Mouse (Mus musculus): ENCODE results near the gene S100a11. TPM values are rescaled to one million over a fixed set of nuclear protein-coding genes. Genes with fewer than 3 reads are reported as not detected.
"Not testable (repeated sequence)": the region's sequence is repeated elsewhere in the genome, so short reads cannot be mapped to it uniquely, and the experiment has no call there.

S100a11 gene
- polyA plus RNA-seq, 1 experiment from 2014 or later: 881 TPM

- H3K9ac ChIP-seq: no peak overlapping the region
- no peak overlapping the region for H3K4me3 ChIP-seq
- WGBS: 76% methylated on average over 3 of the region's 3 CpGs
- H3K36me3 ChIP-seq: peaks cover 37% of the 10 kb centered on the region
- H3K4me1 ChIP-seq: peaks cover 18% of the 10 kb centered on the region
- no peaks in the 10 kb centered on the region; the same call in 1 of the 2 replicates for H3K9me3 ChIP-seq
- no peak overlapping the region for H3K27ac ChIP-seq (replicated peaks)
- no peak overlapping the region for H3K4me2 ChIP-seq
- ATAC-seq (ENCODE audit: extremely low read depth, insufficient number of reproducible peaks, low FRiP score, low TSS enrichment): no peak
- no peaks in the 10 kb centered on the region for H3K27me3 ChIP-seq (replicated peaks)
Measured at GRCm38 (mm10) chr3:93527300-93527699, 7.0 kb downstream of the S100a11 start.

GRCm38 (mm10) chr3:93528807-93529206 is 8.5 kb downstream of the S100a11 start:
- Histone ChIP-seq H3K9me3 (peaks cover 11% of the 10 kb centered on the region), H3K27me3 (replicated peaks) (no peaks in the 10 kb centered on the region), H3K4me3 (no peak overlapping the region), H3K4me2 (no peak overlapping the region), H3K9ac (no peak overlapping the region), H3K27ac (replicated peaks) (no peak overlapping the region), H3K4me1 (peaks cover 7% of the 10 kb centered on the region; the same call in 1 of the 2 replicates), H3K36me3 (peaks cover 37% of the 10 kb centered on the region)
- ATAC-seq (ENCODE audit: extremely low read depth, insufficient number of reproducible peaks, low FRiP score, low TSS enrichment): no peak
- WGBS: 70% methylated on average over 5 of the region's 5 CpGs

- Histone ChIP-seq H3K4me2 (no peak overlapping the region), H3K9me3 (peaks cover 11% of the 10 kb centered on the region), H3K4me3 (no peak overlapping the region), H3K4me1 (peaks cover 18% of the 10 kb centered on the region), H3K27me3 (replicated peaks) (no peaks in the 10 kb centered on the region), H3K36me3 (no peaks in the 10 kb centered on the region), H3K27ac (replicated peaks) (peak overlapping the region; percentile 36; the same call in 1 of the 2 replicates), H3K9ac (no peak overlapping the region)
- WGBS: 34% methylated on average over 2 of the region's 2 CpGs
- ATAC-seq (ENCODE audit: extremely low read depth, insufficient number of reproducible peaks, low FRiP score, low TSS enrichment): peak; percentile 25; the same call in 1 of the 2 replicates
Measured at GRCm38 (mm10) chr3:93537068-93537576, 16.8 kb downstream of the S100a11 start.

GRCm38 (mm10) chr3:93538486-93538885 is 18.2 kb downstream of the S100a11 start:
- Histone ChIP-seq H3K4me3 (no peak overlapping the region), H3K27me3 (replicated peaks) (no peaks in the 10 kb centered on the region), H3K4me2 (no peak overlapping the region), H3K9ac (no peak overlapping the region), H3K9me3 (peaks cover under 1% of the 10 kb centered on the region; the same call in 1 of the 2 replicates), H3K27ac (replicated peaks) (no peak overlapping the region), H3K4me1 (peaks cover 18% of the 10 kb centered on the region), H3K36me3 (no peaks in the 10 kb centered on the region)
- 27% methylated on average over 2 of the region's 2 CpGs for WGBS
- no peak for ATAC-seq (ENCODE audit: extremely low read depth, insufficient number of reproducible peaks, low FRiP score, low TSS enrichment)

GRCm38 (mm10) chr3:93541501-93541900 is 21.2 kb downstream of the S100a11 start:
- H3K9me3 ChIP-seq: no peaks in the 10 kb centered on the region
- H3K4me3 ChIP-seq: no peak overlapping the region
- no peaks in the 10 kb centered on the region for H3K36me3 ChIP-seq
- H3K27ac ChIP-seq (replicated peaks): no peak overlapping the region
- no peaks in the 10 kb centered on the region for H3K27me3 ChIP-seq (replicated peaks)
- ATAC-seq (ENCODE audit: extremely low read depth, insufficient number of reproducible peaks, low FRiP score, low TSS enrichment): no peak
- no peak overlapping the region for H3K9ac ChIP-seq
- WGBS: 54% methylated on average over 2 of the region's 2 CpGs
- H3K4me2 ChIP-seq: no peak overlapping the region
- peaks cover 18% of the 10 kb centered on the region for H3K4me1 ChIP-seq

GRCm38 (mm10) chr3:93544170-93544569 is 23.9 kb downstream of the S100a11 start:
- H3K4me2 ChIP-seq; H3K9me3 ChIP-seq; H3K4me1 ChIP-seq; H3K36me3 ChIP-seq; H3K27me3 ChIP-seq (replicated peaks); H3K4me3 ChIP-seq; ATAC-seq (ENCODE audit: extremely low read depth, insufficient number of reproducible peaks, low FRiP score, low TSS enrichment); H3K27ac ChIP-seq (replicated peaks); H3K9ac ChIP-seq: not testable (repeated sequence)
- WGBS: 70% methylated on average over 6 of the region's 6 CpGs

GRCm38 (mm10) chr3:93547099-93547648 is 26.9 kb downstream of the S100a11 start:
- no peak overlapping the region for H3K4me3 ChIP-seq
- no peak overlapping the region for H3K27ac ChIP-seq (replicated peaks)
- H3K4me1 ChIP-seq: 0 out of 2 replicates have a peak, but pooled peaks cover 5% of the 10 kb centered on the region
- H3K36me3 ChIP-seq: no peaks in the 10 kb centered on the region
- H3K4me2 ChIP-seq: no peak overlapping the region
- ATAC-seq (ENCODE audit: extremely low read depth, insufficient number of reproducible peaks, low FRiP score, low TSS enrichment): no peak
- WGBS: 26% methylated on average over 7 of the region's 7 CpGs
- H3K9ac ChIP-seq: no peak overlapping the region
- no peaks in the 10 kb centered on the region for H3K9me3 ChIP-seq
- no peaks in the 10 kb centered on the region for H3K27me3 ChIP-seq (replicated peaks)

GRCm38 (mm10) chr3:93547749-93548540 is 27.7 kb downstream of the S100a11 start:
- no peaks in the 10 kb centered on the region for H3K9me3 ChIP-seq
- H3K4me2 ChIP-seq: no peak overlapping the region
- 0 out of 2 replicates have a peak, but pooled peaks cover 5% of the 10 kb centered on the region for H3K4me1 ChIP-seq
- ATAC-seq (ENCODE audit: extremely low read depth, insufficient number of reproducible peaks, low FRiP score, low TSS enrichment): no peak
- H3K36me3 ChIP-seq: no peaks in the 10 kb centered on the region
- 70% methylated on average over 20 of the region's 20 CpGs for WGBS
- H3K9ac ChIP-seq: no peak overlapping the region
- H3K27ac ChIP-seq (replicated peaks): no peak overlapping the region
- H3K4me3 ChIP-seq: no peak overlapping the region
- no peaks in the 10 kb centered on the region for H3K27me3 ChIP-seq (replicated peaks)

- H3K27me3 ChIP-seq (replicated peaks): no peaks in the 10 kb centered on the region
- 70% methylated on average over 3 of the region's 6 CpGs for WGBS
- H3K4me2 ChIP-seq: no peak overlapping the region
- no peak for ATAC-seq (ENCODE audit: extremely low read depth, insufficient number of reproducible peaks, low FRiP score, low TSS enrichment)
- 0 out of 2 replicates have a peak, but pooled peaks cover 5% of the 10 kb centered on the region for H3K4me1 ChIP-seq
- no peaks in the 10 kb centered on the region for H3K9me3 ChIP-seq
- H3K27ac ChIP-seq (replicated peaks): no peak overlapping the region
- H3K4me3 ChIP-seq: no peak overlapping the region
- no peaks in the 10 kb centered on the region for H3K36me3 ChIP-seq
- no peak overlapping the region for H3K9ac ChIP-seq
Measured at GRCm38 (mm10) chr3:93548541-93549266, 28.4 kb downstream of the S100a11 start.

- no peak for ATAC-seq (ENCODE audit: extremely low read depth, insufficient number of reproducible peaks, low FRiP score, low TSS enrichment)
- Histone ChIP-seq H3K4me1 (peaks cover 14% of the 10 kb centered on the region), H3K4me2 (no peak overlapping the region), H3K36me3 (no peaks in the 10 kb centered on the region), H3K9me3 (no peaks in the 10 kb centered on the region), H3K9ac (no peak overlapping the region), H3K27ac (replicated peaks) (no peak overlapping the region), H3K27me3 (replicated peaks) (no peaks in the 10 kb centered on the region), H3K4me3 (no peak overlapping the region)
- 38% methylated on average over 4 of the region's 4 CpGs for WGBS
Measured at GRCm38 (mm10) chr3:93549986-93550385, 29.7 kb downstream of the S100a11 start.
